Mouse (Mus musculus): ENCODE measurements around the gene Tat. TPM values are rescaled to one million over a fixed set of nuclear protein-coding genes. Genes with fewer than 3 reads are reported as not detected.

Gene Tat
- polyA plus RNA-seq, 1 experiment from 2014 or later, result not detected

DNA sequence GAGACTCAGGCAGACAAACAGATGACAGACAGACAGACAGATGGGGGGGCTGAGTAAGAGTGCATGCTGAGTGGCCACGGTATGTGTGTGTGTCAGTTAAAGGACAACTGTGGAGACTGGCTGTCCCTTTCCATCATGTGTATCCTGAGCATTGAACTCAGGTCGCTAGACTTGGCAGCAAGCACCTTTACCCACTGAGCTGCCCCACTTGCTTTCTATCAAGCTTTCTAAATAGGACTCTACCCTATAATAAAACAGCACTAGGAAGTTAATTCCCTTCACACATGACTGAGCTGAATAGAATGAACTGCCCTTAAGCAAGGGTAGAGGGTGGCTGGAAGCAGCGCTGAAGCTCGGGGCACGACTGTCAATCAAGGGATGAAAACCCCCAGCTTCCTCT, 1.9 kb downstream of the Tat start:
- Histone ChIP-seq H3K27ac (ENCODE audit: low read depth, low read length) (no peak overlapping the region), H3K27me3 (ENCODE audit: control insufficient read depth, insufficient read depth, low read length) (no peaks in the 10 kb centered on the region), H3K4me3 (ENCODE audit: low read depth, low read length) (no peak overlapping the region), H3K4me1 (ENCODE audit: control insufficient read depth, insufficient read depth, low read length) (no peaks in the 10 kb centered on the region), H3K36me3 (ENCODE audit: control insufficient read depth, insufficient read depth, low read length) (no peaks in the 10 kb centered on the region), H3K4me2 (ENCODE audit: low read depth) (no peak overlapping the region), H3K9ac (ENCODE audit: low read length) (no peak overlapping the region), H3K9me3 (ENCODE audit: control insufficient read depth, low read length) (no peaks in the 10 kb centered on the region)
- ATAC-seq (ENCODE audit: insufficient read depth, low FRiP score, low TSS enrichment) (no peak), DNase-seq (ENCODE audit: low spot score) (no peak)
- whole genome bisulfite sequencing, result 89% methylated on average over 5 of the region's 5 CpGs

DNA sequence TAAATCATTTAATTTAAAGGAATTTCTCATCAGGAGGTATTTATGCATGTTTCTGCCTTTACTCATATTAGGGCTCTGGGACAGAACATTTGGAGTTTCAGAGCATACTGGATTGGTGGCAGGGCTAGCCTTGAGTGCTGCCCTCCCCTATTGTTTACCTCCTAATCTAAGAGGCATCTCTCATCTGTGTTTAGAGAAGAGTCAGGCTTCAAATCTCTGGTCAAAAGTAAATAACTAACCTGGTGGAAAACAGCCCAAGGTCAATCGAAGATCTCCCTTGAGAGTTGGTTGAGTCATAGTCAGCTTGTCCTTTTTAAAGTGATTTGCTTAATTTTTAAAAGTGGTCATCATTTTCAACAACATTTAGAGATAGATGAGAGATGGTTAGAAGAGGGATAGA, 2.7 kb downstream of the Tat start:
- Histone ChIP-seq H3K27ac (ENCODE audit: low read depth, low read length) (no peak overlapping the region), H3K27me3 (ENCODE audit: control insufficient read depth, insufficient read depth, low read length) (no peaks in the 10 kb centered on the region), H3K4me2 (ENCODE audit: low read depth) (no peak overlapping the region), H3K9ac (ENCODE audit: low read length) (no peak overlapping the region), H3K4me3 (ENCODE audit: low read depth, low read length) (no peak overlapping the region), H3K9me3 (ENCODE audit: control insufficient read depth, low read length) (no peaks in the 10 kb centered on the region), H3K4me1 (ENCODE audit: control insufficient read depth, insufficient read depth, low read length) (no peaks in the 10 kb centered on the region), H3K36me3 (ENCODE audit: control insufficient read depth, insufficient read depth, low read length) (no peaks in the 10 kb centered on the region)
- no peak for DNase-seq (ENCODE audit: low spot score)
- WGBS, result 85% methylated on average over 1 of the region's 1 CpGs
- ATAC-seq (ENCODE audit: insufficient read depth, low FRiP score, low TSS enrichment), result no peak

DNA sequence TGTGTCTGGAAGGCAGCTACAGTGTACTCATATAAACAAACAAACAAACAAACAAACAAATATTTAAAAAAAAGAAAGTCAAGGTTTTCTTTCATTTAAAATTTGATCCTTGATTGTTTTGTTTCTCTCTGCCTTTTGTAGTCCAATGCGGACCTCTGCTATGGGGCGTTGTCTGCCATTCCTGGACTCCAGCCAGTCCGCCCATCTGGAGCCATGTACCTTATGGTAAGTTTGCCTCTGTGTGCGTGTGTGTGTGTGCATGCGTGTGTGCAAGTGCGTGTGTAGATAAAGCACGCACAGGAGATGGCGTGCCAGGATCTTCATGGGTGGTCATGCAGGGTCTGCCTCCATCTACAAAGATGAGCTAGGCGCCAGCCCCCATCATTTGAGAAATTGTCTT, 7.1 kb downstream of the Tat start:
- Histone ChIP-seq H3K4me3 (ENCODE audit: low read depth, low read length) (no peak overlapping the region), H3K36me3 (ENCODE audit: control insufficient read depth, insufficient read depth, low read length) (no peaks in the 10 kb centered on the region), H3K9ac (ENCODE audit: low read length) (no peak overlapping the region), H3K4me1 (ENCODE audit: control insufficient read depth, insufficient read depth, low read length) (no peaks in the 10 kb centered on the region), H3K27ac (ENCODE audit: low read depth, low read length) (no peak overlapping the region), H3K9me3 (ENCODE audit: control insufficient read depth, low read length) (no peaks in the 10 kb centered on the region), H3K27me3 (ENCODE audit: control insufficient read depth, insufficient read depth, low read length) (no peaks in the 10 kb centered on the region), H3K4me2 (ENCODE audit: low read depth) (no peak overlapping the region)
- ATAC-seq (ENCODE audit: insufficient read depth, low FRiP score, low TSS enrichment) (no peak), DNase-seq (ENCODE audit: low spot score) (no peak)
- 90% methylated on average over 9 of the region's 9 CpGs for WGBS

DNA sequence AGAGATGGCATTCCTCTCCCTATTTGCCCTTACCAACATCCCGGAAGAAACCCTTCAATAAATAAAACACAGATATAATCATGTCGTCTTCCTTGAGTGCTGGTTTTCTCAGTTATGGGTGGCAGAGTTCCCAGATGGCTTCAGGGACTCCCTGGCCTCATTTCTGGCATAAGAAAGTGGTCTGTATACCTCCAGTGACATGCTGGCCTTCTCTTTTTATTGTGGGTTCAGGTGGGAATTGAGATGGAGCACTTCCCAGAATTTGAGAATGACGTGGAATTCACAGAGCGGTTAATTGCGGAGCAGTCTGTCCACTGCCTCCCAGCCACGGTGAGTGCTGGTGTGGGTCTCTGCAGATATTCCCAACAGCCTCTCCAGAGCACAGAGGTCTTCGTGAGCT, 7.8 kb downstream of the Tat start:
- no peaks in the 10 kb centered on the region for H3K36me3 ChIP-seq (ENCODE audit: control insufficient read depth, insufficient read depth, low read length)
- 87% methylated on average over 7 of the region's 7 CpGs for WGBS
- no peaks in the 10 kb centered on the region for H3K4me1 ChIP-seq (ENCODE audit: control insufficient read depth, insufficient read depth, low read length)
- no peak overlapping the region for H3K27ac ChIP-seq (ENCODE audit: low read depth, low read length)
- H3K27me3 ChIP-seq (ENCODE audit: control insufficient read depth, insufficient read depth, low read length), result no peaks in the 10 kb centered on the region
- H3K4me3 ChIP-seq (ENCODE audit: low read depth, low read length), result no peak overlapping the region
- DNase-seq (ENCODE audit: low spot score) (no peak), ATAC-seq (ENCODE audit: insufficient read depth, low FRiP score, low TSS enrichment) (no peak)
- H3K9ac ChIP-seq (ENCODE audit: low read length), result no peak overlapping the region
- H3K9me3 ChIP-seq (ENCODE audit: control insufficient read depth, low read length), result no peaks in the 10 kb centered on the region
- no peak overlapping the region for H3K4me2 ChIP-seq (ENCODE audit: low read depth)

DNA sequence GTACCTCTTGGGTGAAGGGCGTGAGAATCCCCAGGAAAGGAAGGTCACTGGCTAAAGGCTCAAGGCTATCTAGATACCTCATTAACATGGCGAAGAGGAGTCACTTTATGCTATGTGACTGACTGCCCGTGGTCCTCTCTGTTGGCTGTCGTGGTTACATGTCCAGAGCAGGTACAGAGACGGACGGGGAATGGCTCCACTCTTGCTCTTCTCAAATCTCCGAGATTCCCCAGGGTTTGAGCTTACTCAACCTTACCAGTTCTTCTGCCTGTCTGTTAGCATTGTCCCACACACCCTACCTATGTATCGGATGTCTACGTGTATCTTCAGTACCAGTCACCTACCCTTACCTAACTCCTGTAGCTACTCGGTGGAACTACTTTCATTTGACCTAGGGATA, 9.7 kb downstream of the Tat start:
- WGBS, result 89% methylated on average over 10 of the region's 10 CpGs
- no peaks in the 10 kb centered on the region for H3K9me3 ChIP-seq (ENCODE audit: control insufficient read depth, low read length)
- no peak overlapping the region for H3K4me2 ChIP-seq (ENCODE audit: low read depth)

DNA sequence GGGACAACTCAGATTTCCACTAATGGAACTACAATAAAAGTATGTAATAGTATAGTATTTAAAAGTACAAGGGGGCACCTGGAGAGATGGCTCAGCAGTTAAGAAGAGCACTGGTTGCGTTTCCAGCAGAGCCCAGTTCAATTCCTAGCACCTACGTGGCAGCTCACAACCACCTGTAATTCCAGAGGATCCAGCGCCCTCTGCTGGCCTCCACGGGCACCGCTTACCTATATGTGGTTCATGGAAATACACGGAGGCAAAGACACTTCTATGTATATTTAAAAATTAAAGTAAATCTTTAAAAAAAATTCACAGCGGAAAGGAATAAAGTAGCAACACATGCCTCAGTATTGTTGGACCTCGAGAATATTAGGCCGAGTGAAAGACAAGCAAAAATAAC, 12.7 kb downstream of the Tat start:
- Histone ChIP-seq H3K9ac (ENCODE audit: low read length) (no peak overlapping the region), H3K4me2 (ENCODE audit: low read depth) (no peak overlapping the region), H3K27me3 (ENCODE audit: control insufficient read depth, insufficient read depth, low read length) (no peaks in the 10 kb centered on the region), H3K36me3 (ENCODE audit: control insufficient read depth, insufficient read depth, low read length) (no peaks in the 10 kb centered on the region), H3K4me1 (ENCODE audit: control insufficient read depth, insufficient read depth, low read length) (no peaks in the 10 kb centered on the region), H3K9me3 (ENCODE audit: control insufficient read depth, low read length) (no peaks in the 10 kb centered on the region), H3K4me3 (ENCODE audit: low read depth, low read length) (no peak overlapping the region), H3K27ac (ENCODE audit: low read depth, low read length) (no peak overlapping the region)
- DNase-seq (ENCODE audit: low spot score) (peak; percentile 53), ATAC-seq (ENCODE audit: insufficient read depth, low FRiP score, low TSS enrichment) (no peak)
- WGBS, result 41% methylated on average over 9 of the region's 9 CpGs

More for the DNA sequence above, 9.7 kb downstream of the Tat start:
- H3K9ac ChIP-seq (ENCODE audit: low read length), result no peak overlapping the region
- no peaks in the 10 kb centered on the region for H3K27me3 ChIP-seq (ENCODE audit: control insufficient read depth, insufficient read depth, low read length)
- no peak overlapping the region for H3K4me3 ChIP-seq (ENCODE audit: low read depth, low read length)
- ATAC-seq (ENCODE audit: insufficient read depth, low FRiP score, low TSS enrichment) (no peak), DNase-seq (ENCODE audit: low spot score) (no peak)
- no peak overlapping the region for H3K27ac ChIP-seq (ENCODE audit: low read depth, low read length)
- no peaks in the 10 kb centered on the region for H3K4me1 ChIP-seq (ENCODE audit: control insufficient read depth, insufficient read depth, low read length)
- H3K36me3 ChIP-seq (ENCODE audit: control insufficient read depth, insufficient read depth, low read length), result no peaks in the 10 kb centered on the region

DNA sequence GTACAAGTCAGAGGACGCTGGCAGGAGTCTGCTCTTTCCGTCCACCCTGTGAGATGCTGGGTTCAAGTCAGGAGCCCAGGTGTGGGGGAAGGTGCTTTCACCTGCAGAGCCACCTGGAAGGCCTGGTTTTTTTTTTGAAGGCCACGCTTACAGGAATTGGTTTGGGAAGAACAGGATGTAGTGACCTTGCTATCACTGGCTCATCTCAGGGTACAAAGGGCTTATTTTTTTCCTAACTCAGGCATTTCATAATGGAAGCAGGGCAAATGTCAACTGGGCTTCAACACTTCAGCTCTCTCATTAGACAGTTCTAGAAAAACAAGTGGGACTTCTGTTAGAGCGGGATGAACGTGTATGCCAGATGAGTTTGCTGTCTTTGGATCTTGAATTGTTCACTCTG, 14.1 kb downstream of the Tat start:
- no peaks in the 10 kb centered on the region for H3K4me1 ChIP-seq (ENCODE audit: control insufficient read depth, insufficient read depth, low read length)
- no peak overlapping the region for H3K4me2 ChIP-seq (ENCODE audit: low read depth)
- no peak overlapping the region for H3K4me3 ChIP-seq (ENCODE audit: low read depth, low read length)
- ATAC-seq (ENCODE audit: insufficient read depth, low FRiP score, low TSS enrichment) (no peak), DNase-seq (ENCODE audit: low spot score) (no peak)
- H3K9ac ChIP-seq (ENCODE audit: low read length), result no peak overlapping the region
- 75% methylated on average over 5 of the region's 5 CpGs for WGBS
- no peak overlapping the region for H3K27ac ChIP-seq (ENCODE audit: low read depth, low read length)
- H3K9me3 ChIP-seq (ENCODE audit: control insufficient read depth, low read length), result no peaks in the 10 kb centered on the region
- H3K36me3 ChIP-seq (ENCODE audit: control insufficient read depth, insufficient read depth, low read length), result no peaks in the 10 kb centered on the region
- H3K27me3 ChIP-seq (ENCODE audit: control insufficient read depth, insufficient read depth, low read length), result no peaks in the 10 kb centered on the region

DNA sequence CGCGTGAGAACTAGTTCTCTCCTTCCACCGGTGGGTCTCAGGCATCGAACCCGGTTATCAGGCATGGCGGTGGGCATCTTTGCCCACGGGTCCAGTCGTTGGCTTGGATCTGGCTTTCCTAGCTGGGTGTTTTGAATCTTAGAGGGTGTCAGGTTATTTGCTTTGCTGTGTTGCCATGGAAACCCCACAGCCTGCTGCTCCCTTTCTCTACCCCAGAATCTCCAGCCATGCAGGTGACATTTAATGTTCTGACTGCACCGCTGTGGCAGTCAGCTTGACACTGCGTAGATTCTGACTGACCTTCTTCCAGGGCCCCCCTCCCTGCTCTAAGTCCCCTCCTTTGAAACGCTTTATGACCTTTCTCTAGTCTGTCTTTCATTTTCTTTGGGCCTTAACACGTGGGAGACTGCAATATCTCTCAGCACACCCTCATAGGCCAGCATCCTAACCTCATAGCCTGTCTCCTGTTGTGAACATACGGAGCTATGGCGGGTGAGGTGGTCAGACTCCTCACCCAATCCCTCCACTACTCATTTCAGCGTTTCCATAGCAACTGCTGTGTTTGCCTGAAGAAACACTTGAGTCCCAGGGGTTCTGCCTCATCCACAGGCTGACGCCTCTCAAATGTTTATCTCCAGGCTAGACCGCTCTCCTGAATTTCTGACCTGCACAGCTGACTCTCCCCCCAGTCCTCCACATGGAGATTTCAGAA, 16.2 kb downstream of the Tat start:
- H3K4me3 ChIP-seq (ENCODE audit: low read depth, low read length), result no peak overlapping the region
- no peak overlapping the region for H3K4me2 ChIP-seq (ENCODE audit: low read depth)
- H3K9me3 ChIP-seq (ENCODE audit: control insufficient read depth, low read length), result no peaks in the 10 kb centered on the region
- no peaks in the 10 kb centered on the region for H3K4me1 ChIP-seq (ENCODE audit: control insufficient read depth, insufficient read depth, low read length)
- DNase-seq (ENCODE audit: low spot score) (no peak), ATAC-seq (ENCODE audit: insufficient read depth, low FRiP score, low TSS enrichment) (no peak)
- H3K27me3 ChIP-seq (ENCODE audit: control insufficient read depth, insufficient read depth, low read length), result no peaks in the 10 kb centered on the region
- no peak overlapping the region for H3K9ac ChIP-seq (ENCODE audit: low read length)
- no peaks in the 10 kb centered on the region for H3K36me3 ChIP-seq (ENCODE audit: control insufficient read depth, insufficient read depth, low read length)
- H3K27ac ChIP-seq (ENCODE audit: low read depth, low read length), result no peak overlapping the region
- WGBS, result 58% methylated on average over 17 of the region's 17 CpGs

DNA sequence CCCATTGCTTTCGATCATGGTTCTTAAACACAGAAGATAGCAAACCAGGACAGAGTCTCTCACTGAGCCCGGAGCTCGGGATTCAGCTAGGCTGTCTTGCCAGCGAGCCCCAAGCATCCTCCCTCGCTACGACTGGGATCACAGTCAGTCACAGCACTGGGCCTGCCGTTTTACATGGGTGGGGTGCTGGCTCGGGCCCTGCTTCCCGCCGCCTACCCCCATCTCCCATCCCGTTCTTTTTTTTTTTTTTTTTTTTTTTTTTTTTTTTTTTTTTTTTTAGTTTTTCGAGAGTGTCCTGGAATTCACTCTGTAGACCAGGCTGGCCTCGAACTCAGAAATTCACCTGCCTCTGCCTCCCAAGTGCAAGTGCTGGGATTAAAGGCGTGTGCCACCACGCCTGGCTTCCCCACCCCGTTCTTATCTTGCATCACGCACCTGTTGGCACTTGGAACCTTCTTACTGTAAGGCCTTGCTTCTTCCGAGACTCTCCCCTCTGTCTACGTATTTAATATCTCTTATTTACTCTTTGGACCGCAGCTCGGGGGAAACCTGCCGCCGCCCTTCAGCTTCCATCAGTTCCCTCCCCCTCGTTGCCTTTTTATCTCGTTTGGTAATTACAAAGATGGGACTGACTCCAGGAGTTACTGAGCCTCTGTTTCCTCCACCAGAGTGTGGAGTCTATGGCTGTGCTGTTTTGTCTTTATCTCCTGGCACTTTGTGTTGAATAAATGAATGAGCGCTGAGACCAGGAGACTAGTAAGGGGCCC, 18.2 kb downstream of the Tat start:
- Histone ChIP-seq H3K36me3 (ENCODE audit: control insufficient read depth, insufficient read depth, low read length) (no peaks in the 10 kb centered on the region), H3K27me3 (ENCODE audit: control insufficient read depth, insufficient read depth, low read length) (no peaks in the 10 kb centered on the region), H3K4me3 (ENCODE audit: low read depth, low read length) (no peak overlapping the region), H3K4me1 (ENCODE audit: control insufficient read depth, insufficient read depth, low read length) (no peaks in the 10 kb centered on the region), H3K27ac (ENCODE audit: low read depth, low read length) (no peak overlapping the region), H3K9me3 (ENCODE audit: control insufficient read depth, low read length) (no peaks in the 10 kb centered on the region), H3K9ac (ENCODE audit: low read length) (no peak overlapping the region), H3K4me2 (ENCODE audit: low read depth) (no peak overlapping the region)
- 90% methylated on average over 25 of the region's 26 CpGs for WGBS
- DNase-seq (ENCODE audit: low spot score) (no peak), ATAC-seq (ENCODE audit: insufficient read depth, low FRiP score, low TSS enrichment) (no peak)

All from neural tube, embryonic 11.5 days (tissue).